Mouse (Mus musculus) MEL (cell line): ENCODE results near the gene Gpr156. TPM values are rescaled to one million over a fixed set of nuclear protein-coding genes. Genes with fewer than 3 reads are reported as not detected.
A peak's percentile ranks its signal among the peaks of the same experiment; 100 is the strongest.

Source experiments
- DNase-seq: peaks from one replicate; pipeline ENCODE4 v3.0.0; 2011; ENCODE audit warnings: low read depth, low spot score
- H3K27ac ChIP-seq: 2 replicates; pipeline ENCODE4 v1.5.1; 2012; ENCODE audit warnings: low read depth, mild to moderate bottlenecking, control low read depth, low read length, moderate library complexity; ENCODE audit not compliant: control insufficient read depth
- H3K27me3 ChIP-seq, 2 experiments: fragments of 150-350 bp in 1 of 2; sonication (generic) in 1 of 2; 2 replicates each; pipeline ENCODE4 v1.6.1; 2012; ENCODE audit warnings: low read length in 2 of 2, mild to moderate bottlenecking in 2 of 2, improper control_type of control experiment in 1 of 2, moderate library complexity in 1 of 2; ENCODE audit not compliant: insufficient read depth in 2 of 2, control insufficient read depth in 1 of 2
- H3K36me3 ChIP-seq, 2 experiments: 2 replicates each; pipeline ENCODE4 v1.6.1; 2012 to 2014; ENCODE audit warnings: low read length in 2 of 2, improper control_type of control experiment in 1 of 2, inconsistent platforms in 1 of 2, mild to moderate bottlenecking in 1 of 2; ENCODE audit not compliant: insufficient read depth in 2 of 2, control insufficient read depth in 1 of 2
- H3K4me1 ChIP-seq, 2 experiments: fragments of 150-350 bp in 1 of 2; sonication (generic) in 1 of 2; 2 replicates each; pipeline ENCODE4 v1.6.1; 2012; ENCODE audit warnings: low read length in 2 of 2, improper control_type of control experiment in 1 of 2, mild to moderate bottlenecking in 1 of 2; ENCODE audit not compliant: insufficient read depth in 2 of 2, control insufficient read depth in 1 of 2
- H3K4me3 ChIP-seq, 2 experiments: fragments of 150-350 bp in 1 of 2; sonication (generic) in 1 of 2; 2 replicates each; pipeline ENCODE4 v1.5.1; 2012; ENCODE audit warnings: low read depth in 2 of 2, low read length in 2 of 2, mild to moderate bottlenecking in 2 of 2, moderate library complexity in 2 of 2, control low read depth in 1 of 2, improper control_type of control experiment in 1 of 2; ENCODE audit not compliant: control insufficient read depth in 1 of 2, insufficient read depth in 1 of 2
- H3K79me2 ChIP-seq: 2 replicates; pipeline ENCODE4 v1.6.1; 2012; ENCODE audit warnings: mild to moderate bottlenecking, low read length, moderate library complexity; ENCODE audit not compliant: control insufficient read depth, poor library complexity, insufficient read depth
- H3K9ac ChIP-seq: 2 replicates; pipeline ENCODE4 v1.6.1; 2012; ENCODE audit warnings: low read depth, mild to moderate bottlenecking, control low read depth, low read length, moderate library complexity; ENCODE audit not compliant: control insufficient read depth, poor library complexity, severe bottlenecking
- H3K9me3 ChIP-seq: fragments of 150-350 bp; sonication (generic); replicated peaks from 2 replicates; pipeline ENCODE4 v1.6.1; 2012; ENCODE audit warnings: mild to moderate bottlenecking, low read length, improper control_type of control experiment, moderate library complexity; ENCODE audit not compliant: insufficient read depth
- BHLHE40 ChIP-seq: IDR thresholded peaks from 2 replicates; pipeline ENCODE4 v1.6.1; 2012; ENCODE audit warnings: low read depth, mild to moderate bottlenecking, inconsistent platforms, low read length, improper control_type of control experiment, borderline replicate concordance
- CHD2 ChIP-seq: IDR thresholded peaks from 2 replicates; pipeline ENCODE4 v1.6.1; 2011; ENCODE audit warnings: low read length, improper control_type of control experiment
- E2F4 ChIP-seq: IDR thresholded peaks from 2 replicates; pipeline ENCODE4 v1.6.1; 2011; ENCODE audit warnings: low read depth, low read length, improper control_type of control experiment, borderline replicate concordance
- ELF1 ChIP-seq: IDR thresholded peaks from 2 replicates; pipeline ENCODE4 v1.6.1; 2014; ENCODE audit warnings: low read depth, mild to moderate bottlenecking, inconsistent platforms, low read length, improper control_type of control experiment, moderate library complexity
- ETS1 ChIP-seq: IDR thresholded peaks from 2 replicates; pipeline ENCODE4 v1.6.1; 2012; ENCODE audit warnings: low read depth, mild to moderate bottlenecking, inconsistent platforms, low read length, improper control_type of control experiment, moderate library complexity
- GABPA ChIP-seq: IDR thresholded peaks from 2 replicates; pipeline ENCODE4 v1.6.1; 2012; ENCODE audit warnings: low read depth, mild to moderate bottlenecking, inconsistent platforms, low read length, improper control_type of control experiment, moderate library complexity
- GATA1 ChIP-seq: IDR thresholded peaks from 2 replicates; pipeline ENCODE4 v1.6.1; 2011; ENCODE audit warnings: low read depth, low read length, improper control_type of control experiment
- HCFC1 ChIP-seq: IDR thresholded peaks from 2 replicates; pipeline ENCODE4 v1.6.1; 2012; ENCODE audit warnings: low read depth, mild to moderate bottlenecking, inconsistent platforms, low read length, improper control_type of control experiment, moderate library complexity
- KAT2A ChIP-seq: conservative IDR thresholded peaks from 2 replicates; pipeline ENCODE4 v1.6.1; 2012; ENCODE audit warnings: low read depth, low read length, improper control_type of control experiment, inconsistent platforms
- MAX ChIP-seq: IDR thresholded peaks from 2 replicates; pipeline ENCODE4 v1.6.1; 2011; ENCODE audit warnings: low read length, improper control_type of control experiment
- MAZ ChIP-seq: IDR thresholded peaks from 2 replicates; pipeline ENCODE4 v1.6.1; 2012; ENCODE audit warnings: low read depth, mild to moderate bottlenecking, inconsistent platforms, low read length, improper control_type of control experiment
- MEF2A ChIP-seq: IDR thresholded peaks from 2 replicates; pipeline ENCODE4 v1.6.1; 2014; ENCODE audit warnings: low read depth, mild to moderate bottlenecking, inconsistent platforms, low read length, improper control_type of control experiment; ENCODE audit not compliant: poor library complexity, insufficient replicate concordance, severe bottlenecking; ENCODE audit errors: extremely low read depth
- MXI1 ChIP-seq: IDR thresholded peaks from 2 replicates; pipeline ENCODE4 v1.6.1; 2011; ENCODE audit warnings: mild to moderate bottlenecking, low read depth, low read length, improper control_type of control experiment
- MYB ChIP-seq: IDR thresholded peaks from 2 replicates; pipeline ENCODE4 v1.6.1; 2011; ENCODE audit warnings: mild to moderate bottlenecking, low read depth, low read length, improper control_type of control experiment
- MYC ChIP-seq: IDR thresholded peaks from 2 replicates; pipeline ENCODE4 v1.6.1; 2011; ENCODE audit warnings: low read depth, mild to moderate bottlenecking, low read length, improper control_type of control experiment, moderate library complexity
- NRF1 ChIP-seq: IDR thresholded peaks from 2 replicates; pipeline ENCODE4 v1.6.1; 2014; ENCODE audit warnings: low read depth, mild to moderate bottlenecking, inconsistent platforms, low read length, improper control_type of control experiment, moderate library complexity; ENCODE audit not compliant: poor library complexity, insufficient read depth, severe bottlenecking
- POLR2A ChIP-seq, 2 experiments: IDR thresholded peaks; 2 replicates each; pipeline ENCODE4 v1.6.1; 2011 to 2012; ENCODE audit warnings: low read length in 2 of 2, mild to moderate bottlenecking in 2 of 2, control low read depth in 1 of 2, improper control_type of control experiment in 1 of 2, low read depth in 1 of 2, moderate library complexity in 1 of 2; ENCODE audit not compliant: control insufficient read depth in 1 of 2, insufficient read depth in 1 of 2, poor library complexity in 1 of 2
- POLR2AphosphoS2 ChIP-seq: IDR thresholded peaks from 2 replicates; pipeline ENCODE4 v1.6.1; 2011; ENCODE audit warnings: low read length, improper control_type of control experiment
- POLR2AphosphoS5 ChIP-seq: IDR thresholded peaks from 2 replicates; pipeline ENCODE4 v1.6.1; 2012; ENCODE audit warnings: low read depth, borderline replicate concordance, mild to moderate bottlenecking, inconsistent platforms, low read length, moderate library complexity, mixed read lengths
- RAD21 ChIP-seq: IDR thresholded peaks from 2 replicates; pipeline ENCODE4 v1.6.1; 2011; ENCODE audit warnings: mild to moderate bottlenecking, low read depth, low read length, improper control_type of control experiment
- SMC3 ChIP-seq: IDR thresholded peaks from 2 replicates; pipeline ENCODE4 v1.6.1; 2011; ENCODE audit warnings: low read depth, low read length, improper control_type of control experiment
- TBP ChIP-seq: IDR thresholded peaks from 2 replicates; pipeline ENCODE4 v1.8.0; 2011; ENCODE audit warnings: low read depth, low read length, improper control_type of control experiment
- UBTF ChIP-seq: IDR thresholded peaks from 2 replicates; pipeline ENCODE4 v1.6.1; 2012; ENCODE audit warnings: low read depth, mild to moderate bottlenecking, inconsistent platforms, low read length, improper control_type of control experiment, moderate library complexity, borderline replicate concordance; ENCODE audit not compliant: insufficient read depth
- ZKSCAN1 ChIP-seq: IDR thresholded peaks from 2 replicates; pipeline ENCODE4 v1.6.1; 2012; ENCODE audit warnings: low read depth, mild to moderate bottlenecking, inconsistent platforms, low read length, improper control_type of control experiment, moderate library complexity
- ZNF384 ChIP-seq: IDR thresholded peaks from 2 replicates; pipeline ENCODE4 v1.6.1; 2012; ENCODE audit warnings: low read depth, mild to moderate bottlenecking, inconsistent platforms, low read length, improper control_type of control experiment
- polyA plus RNA-seq, 2 experiments: library from polyadenylated mRNA; stranded (reverse) in 1 of 2; unstranded in 1 of 2; fragments of >175 nt in 1 of 2; fragments of >200 nt in 1 of 2; gene quantifications; 2 replicates each; pipeline versions ENCODE4 v1.2.1 to v1.2.4; 2012; ENCODE audit warnings: low replicate concordance in 2 of 2, low read depth in 1 of 2; ENCODE audit not compliant: insufficient read length in 2 of 2, insufficient read depth in 1 of 2, missing spikeins in 1 of 2
- total RNA-seq: library from RNA; depleted of rRNA; stranded (reverse); fragments of 300-350 nt; gene quantifications from 2 replicates; pipeline ENCODE4 v1.2.3, GENCODE M21; 2012

Gene Gpr156
- total and polyA plus RNA-seq, 3 experiments = not detected

GRCm38 (mm10) chr16:37943701-37944100 lies 27.4 kb downstream of the Gpr156 start:
- Histone ChIP-seq H3K36me3 (no peaks in the 10 kb centered on the region), H3K4me3 (no peak overlapping the region), H3K79me2 (no peaks in the 10 kb centered on the region), H3K4me1 (no peaks in the 10 kb centered on the region), H3K27me3 (no peaks in the 10 kb centered on the region), H3K9me3 (no peaks in the 10 kb centered on the region), H3K9ac (no peak overlapping the region), H3K27ac (no peak overlapping the region)
- TF ChIP-seq POLR2AphosphoS5 (no peak), BHLHE40 (no peak), MYB (no peak), ZNF384 (no peak), MAZ (no peak), HCFC1 (no peak), ELF1 (no peak), MEF2A (no peak), MAX (no peak), TBP (no peak), GABPA (no peak), KAT2A (no peak), POLR2AphosphoS2 (no peak), ETS1 (no peak), NRF1 (no peak), MYC (no peak), ZKSCAN1 (no peak), MXI1 (no peak), RAD21 (no peak), CHD2 (no peak)
- DNase-seq = no peak

- TF ChIP-seq SMC3 (no peak), GABPA (no peak), E2F4 (no peak), HCFC1 (no peak), UBTF (no peak), CHD2 (no peak), POLR2A (IDR thresholded peaks at IDR 0.05; ENCODE audit: control insufficient read depth in 1 of 2, insufficient read depth in 1 of 2, low read depth in 1 of 2, low read length in 2 of 2, poor library complexity in 1 of 2) (no peak), GATA1 (no peak)
- Histone ChIP-seq H3K27ac (no peak overlapping the region), H3K4me1 (no peaks in the 10 kb centered on the region), H3K27me3 (no peaks in the 10 kb centered on the region), H3K36me3 (no peaks in the 10 kb centered on the region), H3K9ac (no peak overlapping the region), H3K9me3 (no peaks in the 10 kb centered on the region), H3K79me2 (no peaks in the 10 kb centered on the region), H3K4me3 (no peak overlapping the region)
- DNase-seq = peak; percentile 6
These were observed 28.9 kb downstream of the Gpr156 start for GRCm38 (mm10) chr16:37945031-37945796.
